Mouse (Mus musculus): ENCODE data around the gene Nudt5.

Gene Nudt5

DNA sequence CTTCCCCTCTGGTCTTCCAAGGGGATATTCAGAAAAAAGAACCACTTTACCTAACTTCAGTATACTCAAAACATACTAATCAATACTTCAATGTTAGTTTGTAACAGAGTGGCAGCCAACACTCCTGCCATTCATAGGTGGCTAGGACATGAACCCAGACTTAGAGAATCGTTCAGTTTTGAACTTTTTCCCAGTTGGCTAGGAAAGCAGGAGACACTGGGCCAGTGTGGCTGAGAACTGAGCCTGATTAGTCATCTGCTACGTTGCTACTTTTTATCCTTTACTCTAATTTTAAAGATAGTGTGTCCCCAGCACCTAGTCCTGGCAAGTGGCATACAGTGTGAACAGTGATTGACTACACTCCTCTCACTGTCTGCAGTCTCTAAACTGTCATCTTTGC lies 22.9 kb downstream of the Nudt5 start:
- DNase-seq = no peak

DNA sequence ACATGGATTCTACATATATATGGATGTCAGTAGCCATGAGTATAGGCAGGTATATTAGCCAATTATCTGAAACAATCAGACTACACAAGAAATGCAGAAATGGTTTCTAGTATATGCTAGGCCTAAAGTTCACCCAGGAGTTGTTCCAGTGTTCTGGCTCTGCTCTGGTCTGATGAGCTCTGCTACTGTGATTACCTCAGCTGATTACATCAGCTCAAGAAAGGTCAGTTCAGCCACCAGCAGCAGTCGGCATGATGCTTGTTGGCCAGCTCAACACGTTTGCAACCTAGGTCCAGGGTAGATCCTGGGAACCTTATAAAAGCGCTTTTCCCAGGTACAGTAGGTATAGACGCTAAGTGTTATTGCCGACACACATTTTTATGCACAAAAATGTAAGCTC lies 24.9 kb downstream of the Nudt5 start:
- no peak for DNase-seq

DNA sequence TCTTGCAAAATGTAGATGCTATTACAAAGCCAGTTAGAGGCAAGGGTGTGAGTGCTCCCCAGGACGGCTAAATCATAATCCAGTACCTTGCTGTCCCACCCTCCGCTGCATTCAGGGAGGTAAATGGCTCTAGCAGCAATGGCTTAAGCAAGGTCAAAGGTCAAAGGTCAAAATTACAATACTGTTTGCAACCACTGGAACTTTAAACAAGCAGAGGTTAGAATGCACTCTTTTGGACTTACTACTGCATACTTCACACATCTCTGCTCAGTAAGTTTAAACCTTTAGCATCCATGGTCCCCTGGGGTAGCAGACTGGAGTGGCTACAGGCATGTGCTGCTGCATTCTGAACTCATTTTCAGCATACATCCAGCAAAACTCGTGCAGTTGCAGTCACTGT lies 32.6 kb downstream of the Nudt5 start:
- DNase-seq = no peak

DNA sequence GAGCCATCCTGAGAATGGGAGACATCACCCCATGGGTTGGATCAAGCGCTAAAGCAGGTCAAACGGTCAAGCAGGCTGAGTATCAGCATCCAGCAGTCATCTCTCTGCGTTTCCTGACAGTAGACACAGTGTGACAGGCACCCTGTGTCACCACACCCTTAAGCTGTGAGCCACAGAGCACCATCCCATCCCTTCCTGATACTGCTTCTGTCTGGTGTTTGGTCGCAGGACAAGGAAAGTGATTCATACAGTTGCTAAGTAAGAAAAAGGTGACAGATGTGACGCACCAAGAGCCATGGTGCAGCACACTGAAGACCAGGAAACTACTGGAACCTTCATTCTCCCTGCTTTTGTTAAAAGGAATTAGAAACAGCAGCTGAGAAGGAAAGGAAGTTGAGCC lies 44.0 kb downstream of the Nudt5 start:
- no peak for DNase-seq

DNA sequence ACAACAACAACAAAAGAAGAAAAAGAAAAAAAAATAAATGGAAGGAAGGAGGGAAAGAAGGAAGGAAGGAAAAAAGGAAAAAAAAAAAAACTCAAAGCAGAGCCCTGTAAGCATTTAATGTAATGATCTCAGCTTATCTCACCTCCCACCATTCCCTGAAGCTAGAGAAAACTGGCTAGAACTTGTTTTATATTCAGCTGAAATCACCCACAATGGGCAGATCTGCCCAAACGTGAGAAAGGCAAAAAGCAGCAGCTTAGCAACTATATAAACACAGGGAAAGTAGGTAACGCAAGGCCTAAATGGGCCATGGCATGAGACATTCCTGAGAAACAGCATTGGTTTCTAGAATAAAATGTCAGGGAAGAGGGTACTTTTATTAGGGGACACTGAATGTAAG lies 44.6 kb downstream of the Nudt5 start:
- no peak for DNase-seq

DNA sequence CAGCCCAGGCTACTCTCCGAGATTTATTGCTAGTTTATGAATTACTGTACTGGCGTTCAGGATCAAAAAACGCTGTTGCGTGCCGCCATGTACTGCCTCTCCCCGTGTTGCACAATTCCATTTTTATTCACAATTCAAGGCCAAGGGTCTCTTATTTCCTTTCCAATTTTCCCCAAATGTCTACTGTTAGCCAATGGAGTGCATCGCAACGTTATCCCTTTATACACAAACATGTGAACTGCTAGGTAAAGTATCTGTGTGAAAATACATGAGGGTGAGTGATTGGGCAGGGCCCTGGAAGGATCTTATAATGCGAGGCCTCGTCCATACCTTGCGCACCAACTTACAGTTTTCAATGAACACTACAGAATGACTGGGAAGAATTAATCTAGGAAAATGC lies 49.5 kb downstream of the Nudt5 start:
- no peak for DNase-seq

DNA sequence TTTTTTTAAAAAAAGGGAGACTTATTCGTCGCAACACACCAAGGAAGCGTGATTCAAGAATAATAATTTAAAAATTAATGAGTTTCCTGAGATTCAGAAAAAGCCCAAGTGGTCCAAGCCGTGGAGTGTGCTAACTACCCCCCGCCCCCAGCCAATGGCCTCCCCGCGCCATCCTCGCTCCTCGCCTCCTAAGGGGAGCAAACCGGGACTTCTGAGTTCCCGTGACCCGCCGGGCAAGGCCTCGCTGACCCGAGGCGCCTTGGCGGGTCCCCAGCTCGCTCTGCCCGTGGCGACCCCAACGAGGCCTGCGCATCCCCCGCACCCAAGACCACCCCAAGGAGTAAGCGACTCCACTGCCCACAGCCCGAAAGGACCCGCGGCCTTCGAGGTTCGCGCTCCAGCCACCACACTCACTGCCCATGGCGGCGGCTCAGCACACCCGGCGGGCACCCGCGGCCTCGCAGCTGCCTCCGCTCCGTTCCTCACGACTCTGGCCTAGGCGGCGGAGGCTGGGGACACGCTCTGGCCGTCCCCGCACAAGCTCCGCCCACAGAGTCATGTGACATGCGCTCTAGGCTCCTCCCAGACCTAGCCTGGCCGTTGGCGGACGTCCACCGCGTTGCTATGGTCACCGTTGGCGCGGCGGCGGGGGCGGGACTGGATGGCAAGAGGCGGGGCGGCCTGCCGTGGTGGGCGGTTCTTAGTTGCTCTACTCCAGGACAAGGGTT lies 50.2 kb downstream of the Nudt5 start, which contains the start of gene Sec61a2:
Gene Sec61a2 (minus strand): TSS at position 590 of the 728 bp plus-strand sequence.
- DNase-seq = peak; percentile 100

DNA sequence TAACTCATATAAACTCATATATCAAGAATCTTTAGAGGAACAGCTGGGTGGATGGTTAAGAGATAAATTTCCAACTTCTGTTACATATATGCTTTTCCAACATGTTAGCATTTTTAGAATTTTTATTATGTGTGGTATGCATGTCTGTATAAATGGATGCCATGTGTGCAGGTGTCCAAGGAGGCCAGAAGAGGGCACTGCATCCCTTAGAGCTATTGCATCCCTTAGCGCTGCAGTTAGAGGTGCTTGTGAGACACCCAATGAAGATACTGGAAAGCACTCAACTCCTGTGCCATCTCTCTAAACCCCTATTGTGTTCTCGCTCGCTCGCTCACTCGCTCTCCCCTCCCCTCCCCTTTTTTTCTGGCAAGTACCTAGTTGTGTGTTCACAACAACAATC lies 55.3 kb downstream of the Nudt5 start:
- DNase-seq = peak; percentile 62

DNA sequence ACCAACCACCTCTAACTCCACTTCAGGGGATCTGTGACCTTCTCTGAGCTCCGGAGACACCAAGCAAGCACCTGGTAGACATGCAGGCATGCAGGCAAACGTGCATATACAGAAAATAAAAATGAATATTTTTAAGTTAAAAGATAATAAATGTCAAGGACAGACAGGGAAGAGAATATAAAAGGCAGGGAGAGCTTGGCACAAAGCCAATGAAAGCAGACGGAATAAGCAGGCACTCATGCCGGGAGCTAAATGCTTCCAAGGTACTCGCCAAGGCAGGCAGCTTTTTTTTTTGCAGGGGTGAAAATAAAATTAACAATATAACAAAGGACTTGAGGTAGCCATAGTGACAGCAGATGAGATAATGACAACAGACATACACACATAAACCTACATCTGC lies 61.3 kb downstream of the Nudt5 start:
- peak; percentile 79 to 84 for DNase-seq

DNA sequence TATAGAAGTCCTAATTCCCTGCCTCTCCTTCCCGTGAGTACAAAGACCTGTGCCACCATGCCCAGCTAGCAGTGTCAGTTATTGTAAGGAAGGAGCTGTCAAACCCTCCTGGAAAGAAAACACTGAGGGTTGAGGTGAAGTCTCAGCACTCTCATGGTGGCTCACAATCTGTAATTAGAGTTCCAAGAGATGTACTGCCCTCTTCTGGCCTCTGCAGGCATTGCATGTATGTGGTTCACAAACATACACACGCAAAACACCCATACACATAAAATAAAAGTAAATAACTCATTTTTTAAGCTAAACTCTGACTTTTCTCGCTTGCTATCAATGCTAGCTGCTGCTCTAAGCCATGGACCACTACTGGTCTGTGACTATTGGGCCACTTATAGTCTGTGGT lies 61.8 kb downstream of the Nudt5 start:
- peak; percentile 52 to 72 for DNase-seq

DNA sequence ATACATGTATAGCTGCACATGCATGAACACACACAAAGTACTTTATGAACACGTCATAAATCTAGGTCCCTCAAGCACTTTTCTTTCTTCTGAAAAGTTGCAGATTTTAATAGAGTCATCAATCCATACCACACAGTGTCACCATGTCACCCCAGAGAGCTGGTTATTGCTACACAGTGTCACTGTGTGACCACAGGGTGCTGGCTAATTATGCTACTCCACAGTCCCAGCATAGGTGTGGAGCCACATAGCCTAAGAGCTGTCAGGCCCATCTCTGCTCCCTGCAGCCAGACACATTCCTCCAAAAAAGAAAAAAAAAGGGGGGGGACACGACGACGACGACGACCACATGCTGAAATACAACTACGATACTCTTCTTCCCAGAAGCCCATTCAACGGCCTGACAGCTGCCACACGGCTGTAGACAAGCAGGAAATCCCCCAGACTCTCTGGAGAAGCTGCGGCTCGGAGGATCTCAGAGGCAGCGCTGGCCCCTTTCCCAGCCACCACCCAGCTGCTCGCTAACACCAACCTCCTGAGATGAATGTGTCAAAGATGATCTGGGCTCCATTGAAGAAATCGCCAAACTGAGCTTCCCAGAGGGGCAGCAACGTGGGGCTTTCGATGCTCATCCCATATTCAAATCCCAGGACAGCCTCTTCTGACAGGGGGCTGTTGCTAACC lies 66.6 kb downstream of the Nudt5 start:
- peak; percentile 46 to 51 for DNase-seq
